8 mouse cellular contexts compared by ENCODE assay signal in genomic region chr1:180987759-180988158, GRCm38 (mm10). TPM values are rescaled to one million over a fixed set of nuclear protein-coding genes. Genes with fewer than 3 reads are reported as not detected.
DNase-seq lines count a peak whose midpoint lies in the region; ATAC-seq and TF ChIP-seq lines count a peak whose summit lies in the region.

No protein-coding gene starts in this region.

- H3K9ac ChIP-seq in forebrain, embryonic 12.5 days, result no peak overlapping the region
- no peak overlapping the region for H3K9ac ChIP-seq in hindbrain, postnatal 0 days (replicated peaks; ENCODE audit: low read length)
- no peak overlapping the region for H3K9ac ChIP-seq in limb, embryonic 11.5 days (ENCODE audit: low read length)
- no peak overlapping the region; the same call in 1 of the 2 replicates for H3K9ac ChIP-seq in midbrain, embryonic 15.5 days

- no peaks in the 10 kb centered on the region for H3K36me3 ChIP-seq in forebrain, embryonic 10.5 days (replicated peaks)
- H3K36me3 ChIP-seq in forebrain, embryonic 12.5 days (replicated peaks), result no peaks in the 10 kb centered on the region
- no peaks in the 10 kb centered on the region for H3K36me3 ChIP-seq in hindbrain, postnatal 0 days (ENCODE audit: insufficient read depth, low read length)
- H3K36me3 ChIP-seq in limb, embryonic 11.5 days (ENCODE audit: control insufficient read depth, insufficient read depth, low read length), result no peaks in the 10 kb centered on the region
- H3K36me3 ChIP-seq in midbrain, embryonic 15.5 days (replicated peaks), result no peaks in the 10 kb centered on the region

- TF ChIP-seq CTCF in hindbrain, postnatal 0 days (IDR thresholded peaks at IDR 0.05; ENCODE audit: low read depth), result peak; percentile 98

- no peak overlapping the region for H3K4me2 ChIP-seq in forebrain, embryonic 12.5 days
- 0 out of 2 replicates have a peak overlapping the region, but pooled peaks have one; percentile 29 for H3K4me2 ChIP-seq in hindbrain, postnatal 0 days (ENCODE audit: low read depth, low read length)
- no peak overlapping the region for H3K4me2 ChIP-seq in limb, embryonic 11.5 days (ENCODE audit: low read depth, severe bottlenecking)
- H3K4me2 ChIP-seq in midbrain, embryonic 15.5 days, result peak overlapping the region; percentile 28; the same call in 1 of the 2 replicates

- peak; percentile 75 for DNase-seq in forebrain, embryonic 10.5 days (ENCODE audit: extremely low spot score, low spot score)
- peak; percentile 53 for DNase-seq in cerebellum, adult 11-12 months
- peak; percentile 29 to 74 for DNase-seq in frontal cortex, postnatal 10 days (ENCODE audit: low spot score in 2 of 2)
- peak; percentile 86 for DNase-seq in hindbrain, postnatal 0 days (ENCODE audit: low spot score)
- peak; percentile 90 for DNase-seq in limb, embryonic 11.5 days (ENCODE audit: low spot score)
- DNase-seq in spleen, postnatal 36 days (ENCODE audit: low spot score in 2 of 2), result peak; percentile 57 to 62

- no peaks in the 10 kb centered on the region; the same call in 1 of the 2 replicates for H3K27me3 ChIP-seq in forebrain, embryonic 10.5 days (ENCODE audit: poor library complexity, severe bottlenecking)
- H3K27me3 ChIP-seq in forebrain, embryonic 12.5 days, result 0 out of 2 replicates have a peak, but pooled peaks cover 3% of the 10 kb centered on the region
- H3K27me3 ChIP-seq in hindbrain, postnatal 0 days (ENCODE audit: insufficient read depth, low read length), result no peaks in the 10 kb centered on the region
- no peaks in the 10 kb centered on the region for H3K27me3 ChIP-seq in limb, embryonic 11.5 days (ENCODE audit: control insufficient read depth, insufficient read depth, low read length)
- H3K27me3 ChIP-seq in midbrain, embryonic 15.5 days (replicated peaks), result no peaks in the 10 kb centered on the region

- H3K9me3 ChIP-seq in forebrain, embryonic 10.5 days, result no peaks in the 10 kb centered on the region
- H3K9me3 ChIP-seq in forebrain, embryonic 12.5 days, result no peaks in the 10 kb centered on the region
- H3K9me3 ChIP-seq in hindbrain, postnatal 0 days (ENCODE audit: low read length), result no peaks in the 10 kb centered on the region
- H3K9me3 ChIP-seq in limb, embryonic 11.5 days (ENCODE audit: control insufficient read depth, low read length), result no peaks in the 10 kb centered on the region
- H3K9me3 ChIP-seq in midbrain, embryonic 15.5 days, result no peaks in the 10 kb centered on the region

- H3K4me1 ChIP-seq in forebrain, embryonic 10.5 days, result 0 out of 2 replicates have a peak, but pooled peaks cover 4% of the 10 kb centered on the region
- H3K4me1 ChIP-seq in forebrain, embryonic 12.5 days, result no peaks in the 10 kb centered on the region
- no peaks in the 10 kb centered on the region for H3K4me1 ChIP-seq in hindbrain, postnatal 0 days (ENCODE audit: insufficient read depth, low read length)
- H3K4me1 ChIP-seq in limb, embryonic 11.5 days (ENCODE audit: control insufficient read depth, insufficient read depth, low read length), result no peaks in the 10 kb centered on the region
- H3K4me1 ChIP-seq in midbrain, embryonic 15.5 days, result 0 out of 2 replicates have a peak, but pooled peaks cover 2% of the 10 kb centered on the region

- no peak overlapping the region for H3K27ac ChIP-seq in forebrain, embryonic 10.5 days
- H3K27ac ChIP-seq in forebrain, embryonic 12.5 days, result no peak overlapping the region
- no peak overlapping the region for H3K27ac ChIP-seq in hindbrain, postnatal 0 days
- no peak overlapping the region for H3K27ac ChIP-seq in limb, embryonic 11.5 days (replicated peaks; ENCODE audit: low read depth, low read length)
- H3K27ac ChIP-seq in midbrain, embryonic 15.5 days, result no peak overlapping the region

- no peak overlapping the region for H3K4me3 ChIP-seq in forebrain, embryonic 10.5 days
- H3K4me3 ChIP-seq in forebrain, embryonic 12.5 days (replicated peaks), result no peak overlapping the region
- no peak overlapping the region for H3K4me3 ChIP-seq in hindbrain, postnatal 0 days (ENCODE audit: low read length)
- no peak overlapping the region for H3K4me3 ChIP-seq in limb, embryonic 11.5 days (ENCODE audit: low read depth, low read length)
- H3K4me3 ChIP-seq in midbrain, embryonic 15.5 days, result no peak overlapping the region

- WGBS in forebrain, embryonic 10.5 days, result 3% methylated on average over 9 of the region's 9 CpGs
- WGBS in forebrain, embryonic 12.5 days, result 4% methylated on average over 9 of the region's 9 CpGs
- 3% methylated on average over 9 of the region's 9 CpGs for WGBS in hindbrain, postnatal 0 days
- WGBS in limb, embryonic 11.5 days, result 6% methylated on average over 9 of the region's 9 CpGs
- WGBS in midbrain, embryonic 15.5 days, result 1% methylated on average over 9 of the region's 9 CpGs

- no peak for ATAC-seq in forebrain, embryonic 12.5 days (ENCODE audit: low FRiP score)
- ATAC-seq in hindbrain, postnatal 0 days, result peak; percentile 74
- ATAC-seq in limb, embryonic 11.5 days (ENCODE audit: insufficient number of reproducible peaks, low FRiP score, low TSS enrichment, low read depth), result no peak
- no peak for ATAC-seq in midbrain, embryonic 15.5 days (replicated peaks)

RNA-seq across cellular contexts. Expression of gene Ephx1, which starts 32.9 kb away (rescaled TPM):
- polyA plus RNA-seq in forebrain, embryonic 10.5 days (2016; fragmentation: Nextera tagmentation; extraction: Ambion mirVana), result 0.47 and 0.77 TPM in 2 replicates
- polyA plus RNA-seq in forebrain, embryonic 12.5 days (2016; fragmentation: Nextera tagmentation; extraction: Ambion mirVana), result 0.95 and 1.3 TPM in 2 replicates
- 8.9 and 15.2 TPM in 2 replicates for total RNA-seq in hindbrain, postnatal 0 days (2014; rRNA removed)
- polyA plus RNA-seq in hindbrain, postnatal 0 days (2015; fragmentation: Nextera tagmentation; extraction: Ambion mirVana), result 13.3 and 15.8 TPM in 2 replicates
- polyA plus RNA-seq in limb, embryonic 11.5 days (2014; fragmentation: Nextera tagmentation; extraction: Ambion mirVana), result 1.7 TPM in 2 replicates
- polyA plus RNA-seq in midbrain, embryonic 15.5 days (2015; fragmentation: Nextera tagmentation; extraction: Ambion mirVana), result 5.9 and 6.0 TPM in 2 replicates

RNA-seq across cellular contexts. Expression of gene Tmem63a, which starts 45.6 kb away (rescaled TPM):
- 2.1 and 2.2 TPM in 2 replicates for polyA plus RNA-seq in forebrain, embryonic 10.5 days (2016; fragmentation: Nextera tagmentation; extraction: Ambion mirVana)
- polyA plus RNA-seq in forebrain, embryonic 12.5 days (2016; fragmentation: Nextera tagmentation; extraction: Ambion mirVana), result 2.0 and 2.4 TPM in 2 replicates
- total RNA-seq in hindbrain, postnatal 0 days (2014; rRNA removed), result 2.9 and 5.4 TPM in 2 replicates
- 2.5 and 3.0 TPM in 2 replicates for polyA plus RNA-seq in hindbrain, postnatal 0 days (2015; fragmentation: Nextera tagmentation; extraction: Ambion mirVana)
- 5.6 and 6.1 TPM in 2 replicates for polyA plus RNA-seq in limb, embryonic 11.5 days (2014; fragmentation: Nextera tagmentation; extraction: Ambion mirVana)
- 1.4 and 1.8 TPM in 2 replicates for polyA plus RNA-seq in midbrain, embryonic 15.5 days (2015; fragmentation: Nextera tagmentation; extraction: Ambion mirVana)

RNA-seq across cellular contexts. Expression of gene Lefty1, which starts 52.9 kb away (rescaled TPM):
- 0.34 and 0.69 TPM in 2 replicates for polyA plus RNA-seq in forebrain, embryonic 10.5 days (2016; fragmentation: Nextera tagmentation; extraction: Ambion mirVana)
- polyA plus RNA-seq in forebrain, embryonic 12.5 days (2016; fragmentation: Nextera tagmentation; extraction: Ambion mirVana), result 0.24 and 0.34 TPM in 2 replicates
- not detected in 2 replicates for total RNA-seq in hindbrain, postnatal 0 days (2014; rRNA removed)
- 0.29 and 0.42 TPM in 2 replicates for polyA plus RNA-seq in hindbrain, postnatal 0 days (2015; fragmentation: Nextera tagmentation; extraction: Ambion mirVana)
- 0.12 and 1.4 TPM in 2 replicates for polyA plus RNA-seq in limb, embryonic 11.5 days (2014; fragmentation: Nextera tagmentation; extraction: Ambion mirVana)
- 0.22 and 0.28 TPM in 2 replicates for polyA plus RNA-seq in midbrain, embryonic 15.5 days (2015; fragmentation: Nextera tagmentation; extraction: Ambion mirVana)

Comparison
In these comparisons a context has a peak if more than half of its experiments do, and no peak if none do; other contexts are left out.
1. H3K4me2 ChIP-seq: peak in hindbrain, postnatal 0 days (single experiment) and midbrain, embryonic 15.5 days (single experiment); none in forebrain, embryonic 12.5 days (single experiment) and limb, embryonic 11.5 days (single experiment).
2. Peak in every context shown above with its lines, with median percentiles within 50 percentile points of each other: DNase-seq.